Mouse (Mus musculus) spleen, embryonic (tissue): ENCODE results near the gene Inpp5e.

Source experiments
- CTCF ChIA-PET: fragments of 350-600 bp; sonication (Branson Sonifier 250); formaldehyde crosslinking; loops from one replicate; lab custom pipeline; 2022; lab: Charles Lee

Inpp5e gene

GRCm38 (mm10) chr2:26421969-26422368 lies 13.0 kb upstream of the Inpp5e start:
- CTCF ChIA-PET: interaction anchor here (0.6 kb wide), 1 partner anchor 338 kb away, joined by 3 read pairs; no protein-coding TSS in a partner anchor

DNA sequence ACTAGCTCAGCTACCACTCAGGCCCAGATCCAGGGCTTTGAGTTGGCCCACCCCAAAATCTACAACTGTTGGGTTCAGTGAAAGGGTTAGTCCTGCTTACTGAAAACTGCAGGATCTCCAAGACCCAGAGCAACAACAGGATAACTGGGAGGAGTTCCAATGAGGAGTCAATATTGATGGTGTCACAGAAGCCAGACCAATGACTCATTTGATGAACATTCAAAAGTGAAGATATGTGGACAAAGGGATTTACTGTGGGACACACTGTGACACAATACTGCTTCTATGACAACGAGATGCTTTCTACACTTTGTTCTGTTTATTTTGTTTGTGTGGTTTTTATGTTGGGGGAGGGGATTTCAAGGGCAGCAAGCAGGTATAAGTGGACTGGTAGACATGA lies 9.1 kb upstream of the Inpp5e start:
- CTCF ChIA-PET: no interaction called here

GRCm38 (mm10) chr2:26417066-26417465 lies 8.1 kb upstream of the Inpp5e start:
- CTCF ChIA-PET: no interaction called here

GRCm38 (mm10) chr2:26410931-26411411 lies 2.0 kb upstream of the Inpp5e start:
- CTCF ChIA-PET: interaction anchor here (0.6 kb wide), 1 partner anchor 24 kb away, joined by 3 read pairs; no protein-coding TSS in a partner anchor

DNA sequence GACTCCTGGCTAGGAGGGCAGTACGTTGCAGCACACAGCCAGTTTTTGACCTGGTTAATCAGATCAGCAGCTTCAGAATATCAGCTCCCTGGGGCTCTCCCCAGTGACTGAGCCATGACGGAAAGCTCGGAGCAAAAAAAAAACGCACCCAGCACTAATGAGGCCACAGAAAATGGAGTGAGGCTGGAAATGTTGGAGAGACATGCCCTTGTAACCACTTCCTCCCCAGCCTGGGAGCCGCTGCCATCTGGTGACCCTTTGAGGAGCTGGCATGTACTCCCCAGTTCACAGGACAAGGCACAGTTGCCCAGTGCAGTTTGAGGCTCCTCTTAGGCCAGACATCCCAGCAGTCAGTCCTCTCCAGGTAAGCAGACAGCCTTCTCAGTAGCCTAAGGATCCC lies 1.1 kb upstream of the Inpp5e start:
- CTCF ChIA-PET: no interaction called here

DNA sequence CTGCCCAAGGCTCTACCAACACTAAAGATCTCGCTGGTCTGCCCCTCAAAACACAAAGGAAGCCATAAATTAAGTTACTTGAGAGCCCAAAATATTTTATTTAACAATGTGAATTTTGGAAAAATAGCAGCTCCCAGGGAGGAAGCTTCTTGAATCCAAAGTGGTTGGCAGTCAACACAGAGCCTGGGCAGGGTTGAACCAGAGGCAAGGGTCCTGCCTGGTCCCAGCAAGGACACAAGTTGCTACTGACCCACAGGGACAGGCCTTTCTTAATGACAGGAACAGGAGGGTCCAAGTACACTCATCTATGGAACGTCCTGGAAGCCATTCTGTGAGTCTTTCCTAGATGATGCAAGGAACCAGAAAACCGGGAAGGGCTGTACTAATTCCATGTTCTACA lies 359 bp upstream of the Inpp5e start:
- CTCF ChIA-PET: no interaction called here

DNA sequence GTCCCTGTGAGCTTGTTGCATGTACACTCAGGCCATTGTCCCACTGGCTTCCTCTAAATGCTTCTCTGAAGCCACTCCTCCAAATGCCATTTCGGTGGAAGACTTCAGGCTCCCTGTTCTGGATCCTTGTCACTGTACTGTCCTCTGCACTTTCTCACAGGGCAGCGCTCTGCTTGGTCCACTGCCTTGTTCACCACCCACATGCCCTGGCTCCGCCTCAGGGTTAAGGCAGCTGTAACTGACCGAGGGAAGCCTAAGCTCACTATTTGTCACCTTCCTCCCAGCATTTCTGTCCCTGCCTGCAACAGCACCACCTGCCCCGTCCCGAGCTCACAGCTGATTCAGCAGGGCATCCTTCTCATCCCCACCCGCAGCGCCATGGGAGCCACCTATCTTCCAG lies 5.7 kb downstream of the Inpp5e start:
- CTCF ChIA-PET: no interaction called here

- CTCF ChIA-PET: interaction anchor here (0.6 kb wide), 1 partner anchor 309 kb away, joined by 8 read pairs; no protein-coding TSS in a partner anchor
Observed at GRCm38 (mm10) chr2:26402265-26402664, 6.7 kb downstream of the Inpp5e start.

DNA sequence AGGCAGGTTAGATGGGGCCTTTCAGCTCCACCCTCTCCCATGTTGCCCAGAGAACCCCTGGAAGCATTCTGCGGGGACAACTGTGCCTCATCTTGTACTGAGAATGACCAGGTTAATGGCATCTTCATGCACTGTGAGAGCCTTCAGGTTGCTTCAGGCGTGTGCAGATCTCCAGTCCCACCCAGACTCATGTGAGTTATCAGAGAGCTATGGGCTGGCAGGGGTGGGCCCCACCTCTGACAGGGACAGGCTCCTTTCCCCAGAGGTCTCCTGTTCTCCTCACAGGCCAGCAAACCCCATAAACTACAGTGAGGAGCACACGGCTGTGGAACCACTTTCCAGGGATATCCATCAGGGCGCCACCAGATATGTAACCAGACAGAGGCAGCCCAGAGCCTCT lies 8.0 kb downstream of the Inpp5e start:
- CTCF ChIA-PET: no interaction called here

DNA sequence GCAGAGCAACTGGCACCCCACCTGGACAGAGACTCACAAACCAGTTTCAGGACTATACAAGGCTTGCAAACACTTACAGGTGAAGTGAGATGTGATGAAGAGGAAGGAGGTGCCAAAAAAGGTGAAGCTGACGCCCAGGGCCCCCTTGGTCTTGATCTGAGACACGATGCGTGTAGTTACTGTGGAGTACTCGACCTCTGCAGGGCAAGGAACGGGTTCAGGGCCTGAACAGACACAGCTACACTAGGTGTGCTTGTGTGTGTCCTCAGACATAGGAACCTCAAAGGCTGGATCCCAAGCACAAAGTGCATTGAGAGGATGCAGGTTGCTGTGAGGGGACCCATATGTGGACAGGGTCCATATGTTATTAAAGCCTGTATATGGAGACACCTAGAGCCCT lies 8.7 kb downstream of the Inpp5e start:
- CTCF ChIA-PET: no interaction called here

- CTCF ChIA-PET: no interaction called here
Observed at GRCm38 (mm10) chr2:26399647-26400046, 9.4 kb downstream of the Inpp5e start.

GRCm38 (mm10) chr2:26398978-26399377 lies 10.0 kb downstream of the Inpp5e start:
- CTCF ChIA-PET: no interaction called here

- CTCF ChIA-PET: no interaction called here
Observed at GRCm38 (mm10) chr2:26391617-26392016, 17.4 kb downstream of the Inpp5e start.

- CTCF ChIA-PET: interaction anchor here (1.5 kb wide), 1 partner anchor 10 kb away, joined by 4 read pairs; the partner anchor contains the start of gene Snapc4
Observed at GRCm38 (mm10) chr2:26390954-26391353, 18.0 kb downstream of the Inpp5e start.

GRCm38 (mm10) chr2:26389154-26389690 lies 19.8 kb downstream of the Inpp5e start, which contains the start of the genes Entr1 and Pmpca:
TSS of gene Entr1 (minus strand) at chr2:26389316.
TSS of gene Pmpca (plus strand) at chr2:26389339.
- CTCF ChIA-PET: interaction anchor here (0.6 to 1.5 kb wide), 2 partner anchors 9 kb away, joined by 3 to 4 read pairs; partner anchors contain the start of gene Snapc4

GRCm38 (mm10) chr2:26388682-26389153 lies 20.3 kb downstream of the Inpp5e start:
- CTCF ChIA-PET: no interaction called here

- CTCF ChIA-PET: interaction anchor here (0.6 kb wide), 1 partner anchor 19 kb away, joined by 3 read pairs; no protein-coding TSS in a partner anchor
Observed at GRCm38 (mm10) chr2:26387713-26388112, 21.3 kb downstream of the Inpp5e start.

DNA sequence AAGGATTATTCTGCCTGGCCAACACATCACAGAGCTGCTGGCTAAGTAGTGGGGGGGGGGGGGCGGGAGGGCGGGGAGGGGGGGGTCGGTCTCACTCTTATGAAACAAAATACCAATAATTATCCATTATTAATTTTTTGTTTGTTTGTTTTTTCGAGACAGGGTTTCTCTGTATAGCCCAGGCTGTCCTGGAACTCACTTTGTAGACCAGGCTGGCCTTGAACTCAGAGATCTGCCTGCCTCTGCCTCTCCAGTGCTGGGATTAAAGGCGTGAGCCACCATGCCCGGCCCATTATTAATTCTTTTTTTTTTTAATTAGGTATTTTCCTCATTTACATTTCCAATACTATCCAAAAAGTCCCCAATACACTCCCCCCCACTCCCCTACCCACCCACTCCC lies 28.1 kb downstream of the Inpp5e start:
- CTCF ChIA-PET: interaction anchor here (1.2 kb wide), 1 partner anchor 9 kb away, joined by 4 read pairs; no protein-coding TSS in a partner anchor

GRCm38 (mm10) chr2:26380131-26380771 lies 28.8 kb downstream of the Inpp5e start, which contains the start of gene Snapc4:
TSS of gene Snapc4 (minus strand) at chr2:26380653.
- CTCF ChIA-PET: interaction anchor here (1.2 kb wide), 1 partner anchor 10 kb away, joined by 4 read pairs; no protein-coding TSS in a partner anchor

DNA sequence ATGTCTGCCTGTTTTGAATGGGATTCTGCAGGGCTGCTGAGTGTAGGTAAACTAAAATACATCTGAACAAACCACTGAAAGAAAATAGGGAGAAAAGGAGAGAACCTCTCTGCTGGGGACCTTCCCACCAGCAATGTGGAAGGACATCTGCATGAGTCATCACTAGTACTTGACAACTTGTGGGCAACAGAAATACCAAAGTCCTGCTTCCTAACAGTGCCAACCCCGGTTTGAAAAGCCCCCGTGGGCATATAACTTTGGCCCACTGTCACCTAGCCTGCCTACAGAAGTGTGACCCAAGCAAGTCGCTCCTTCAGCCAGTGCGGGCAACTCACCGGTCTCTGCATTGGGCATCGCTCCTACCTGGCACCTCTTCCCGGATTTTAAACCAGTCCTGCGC lies 36.6 kb downstream of the Inpp5e start:
- CTCF ChIA-PET: no interaction called here

DNA sequence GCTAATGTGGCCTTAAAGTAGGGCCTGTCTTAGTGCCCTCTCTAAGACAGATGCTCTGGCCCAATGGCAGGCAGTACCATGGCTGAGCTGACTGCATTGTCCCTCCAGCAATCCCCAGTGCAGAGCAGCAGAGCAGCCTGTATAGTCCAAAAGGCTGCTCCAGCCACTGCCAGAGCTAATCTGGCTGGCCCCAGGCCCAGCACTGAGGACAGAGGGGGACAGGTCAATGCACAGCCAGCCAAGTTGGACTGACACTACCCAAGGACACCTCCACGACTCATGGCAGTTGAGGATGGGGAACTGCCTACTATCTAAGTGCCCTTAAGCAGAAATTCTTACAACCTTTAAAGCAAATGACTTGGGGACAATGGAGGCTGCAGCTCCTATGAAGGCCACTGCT lies 40.4 kb downstream of the Inpp5e start:
- CTCF ChIA-PET: no interaction called here

DNA sequence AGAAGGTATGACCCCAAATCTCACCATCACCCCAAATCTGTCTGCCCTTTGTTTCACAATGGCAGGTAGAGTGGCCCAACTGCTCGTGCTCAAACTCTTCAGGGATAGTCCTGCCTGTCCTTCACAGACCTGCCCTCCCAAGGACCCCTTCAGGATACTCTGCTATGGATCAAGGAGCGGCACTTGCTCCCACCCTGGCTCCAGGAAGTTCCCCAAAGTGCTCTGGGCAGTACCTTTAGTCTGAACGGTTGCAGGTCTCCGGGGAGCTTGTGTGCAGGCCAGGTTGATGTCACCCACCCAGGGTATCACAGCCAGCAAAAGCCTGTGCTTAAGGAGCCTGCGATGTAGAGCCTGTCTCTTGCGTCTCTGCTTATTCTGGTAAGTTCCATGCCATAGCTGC lies 41.1 kb downstream of the Inpp5e start:
- CTCF ChIA-PET: no interaction called here
